Mouse (Mus musculus) stomach, embryonic 14.5 days (tissue): Measurements from ENCODE around the gene Nfatc3. TPM values are rescaled to one million over a fixed set of nuclear protein-coding genes. Genes with fewer than 3 reads are reported as not detected.

Source experiments
- ATAC-seq: fragments of 200-750 bp; cut with Nextera tagmentation; 2 replicates; pipeline ENCODE4 v1.8.0; 2017; ENCODE audit warnings: low read depth, moderate TSS enrichment; ENCODE audit not compliant: insufficient number of reproducible peaks, insufficient read depth, low FRiP score
- H3K27ac ChIP-seq: fragments of 300-500 bp; sonication (generic); 2 replicates; pipeline ENCODE4 v1.5.1; 2014; ENCODE audit warnings: mild to moderate bottlenecking, low read length, moderate library complexity, mixed read lengths
- H3K27me3 ChIP-seq: fragments of 300-500 bp; sonication (generic); 2 replicates; pipeline ENCODE4 v1.6.1; 2014; ENCODE audit warnings: low read length, control low read depth, mixed read lengths; ENCODE audit not compliant: control insufficient read depth, insufficient read depth
- H3K36me3 ChIP-seq: fragments of 300-500 bp; sonication (generic); 2 replicates; pipeline ENCODE4 v1.6.1; 2014; ENCODE audit warnings: mild to moderate bottlenecking, control low read depth, low read length, moderate library complexity, mixed read lengths; ENCODE audit not compliant: control insufficient read depth, insufficient read depth
- H3K4me1 ChIP-seq: fragments of 300-500 bp; sonication (generic); 2 replicates; pipeline ENCODE4 v1.6.1; 2014; ENCODE audit warnings: low read length, control low read depth, mixed read lengths; ENCODE audit not compliant: control insufficient read depth, insufficient read depth
- H3K4me2 ChIP-seq: fragments of 300-500 bp; sonication (generic); replicated peaks from 2 replicates; pipeline ENCODE4 v1.6.1; 2014; ENCODE audit warnings: low read depth, low read length, control low read depth
- H3K4me3 ChIP-seq: fragments of 300-500 bp; sonication (generic); 2 replicates; pipeline ENCODE4 v1.5.1; 2014; ENCODE audit warnings: low read depth, low read length, control low read depth
- H3K9ac ChIP-seq: fragments of 300-500 bp; sonication (generic); replicated peaks from 2 replicates; pipeline ENCODE4 v1.6.1; 2014; ENCODE audit warnings: low read depth, mild to moderate bottlenecking, control low read depth, low read length, moderate library complexity, mixed read lengths
- H3K9me3 ChIP-seq: fragments of 300-500 bp; sonication (generic); 2 replicates; pipeline ENCODE4 v1.6.1; 2016; ENCODE audit warnings: low read depth, low read length, control low read depth; ENCODE audit not compliant: control insufficient read depth
- WGBS: fragments of 180-500 bp; shearing (Covaris S2); extraction: QIAGEN DNeasy Blood & Tissue Kit; methylation state at CpG from one replicate; pipeline ENCODE4 v1.1.7; 2014; 5-methylcytosine and 5-hydroxymethylcytosine counted together
- polyA plus RNA-seq: library from polyadenylated mRNA; unstranded; fragments of >200 nt; fragmentation: Nextera tagmentation; extraction: Ambion mirVana; gene quantifications from 2 replicates; pipeline ENCODE4 v1.2.1, GENCODE M21; 2014

Nfatc3 gene
- polyA plus RNA-seq, 1 experiment from 2014 or later: 10.5 TPM

DNA sequence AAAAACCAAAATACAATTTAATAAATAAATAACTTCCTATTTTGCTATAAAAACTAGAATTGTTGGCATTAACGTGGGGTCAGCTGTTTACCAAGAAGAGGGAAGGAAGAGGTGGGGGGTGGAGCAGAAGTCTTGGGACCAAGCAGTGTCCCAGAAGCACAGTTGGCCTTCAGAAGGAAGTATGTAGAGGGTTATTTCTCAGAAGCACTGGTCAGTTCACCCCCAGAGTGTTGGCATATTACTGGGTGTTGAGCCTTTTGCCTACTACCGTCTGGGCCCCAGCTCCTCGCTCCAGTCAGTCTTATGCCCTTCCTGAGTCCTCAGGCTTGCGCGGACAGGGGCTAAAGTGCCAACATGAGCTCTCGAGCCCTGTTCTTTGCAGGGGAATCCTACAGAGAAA is 90.4 kb downstream of the Nfatc3 start:
- Histone ChIP-seq H3K4me2 (no peak overlapping the region), H3K27ac (no peak overlapping the region), H3K9me3 (no peaks in the 10 kb centered on the region), H3K27me3 (no peaks in the 10 kb centered on the region), H3K4me1 (peaks cover 2% of the 10 kb centered on the region; the same call in 1 of the 2 replicates), H3K4me3 (no peak overlapping the region), H3K9ac (no peak overlapping the region), H3K36me3 (no peaks in the 10 kb centered on the region)
- no peak for ATAC-seq
- WGBS: 93% methylated on average over 6 of the region's 6 CpGs

DNA sequence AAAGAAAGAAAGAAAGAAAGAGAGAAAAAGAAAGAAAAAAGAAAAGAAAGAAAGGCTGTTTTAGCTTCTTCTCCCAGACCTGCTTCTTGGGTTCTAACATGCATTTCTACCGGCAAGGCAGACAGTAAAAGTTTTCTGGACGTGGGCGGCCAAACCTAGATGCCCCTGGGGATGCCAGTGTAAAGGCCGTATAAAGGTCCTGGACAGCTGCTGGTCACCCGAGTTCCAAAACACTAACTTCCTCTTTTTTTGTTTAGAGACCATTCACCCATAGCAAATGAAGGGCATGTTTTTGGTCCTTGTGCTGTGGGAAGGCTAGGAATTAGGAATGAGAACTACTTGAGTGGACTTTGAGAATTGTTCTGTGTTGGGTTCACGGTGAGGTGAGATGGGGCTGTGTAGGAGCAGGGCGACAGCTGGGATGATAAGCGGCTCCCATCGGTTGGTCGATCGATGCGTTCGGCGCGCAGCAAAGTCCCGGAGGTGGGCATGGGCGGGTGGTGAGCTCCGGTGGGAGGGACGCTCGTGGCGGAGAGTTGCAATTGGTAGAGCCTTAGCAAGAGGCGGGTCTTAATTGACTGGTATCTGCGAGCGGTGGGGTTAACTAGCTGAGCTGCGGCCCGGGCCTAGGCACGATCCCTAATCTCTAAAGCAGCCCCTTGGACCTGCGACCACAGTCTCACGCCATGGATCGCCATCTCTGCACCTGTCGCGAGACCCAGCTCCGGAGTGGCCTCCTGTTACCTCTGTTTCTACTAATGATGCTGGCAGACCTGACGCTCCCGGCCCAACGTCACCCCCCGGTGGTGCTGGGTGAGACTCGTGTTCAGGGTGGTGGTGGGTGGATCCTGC is 91.4 kb downstream of the Nfatc3 start, which contains the start of gene Pla2g15:
TSS of gene Pla2g15 (plus strand) at position 599 of the 852 bp plus-strand sequence.
- Histone ChIP-seq H3K9ac (peak within 1 kb of the TSS; percentile 45; the same call in 1 of the 2 replicates), H3K9me3 (no peaks in the 10 kb centered on the region), H3K4me3 (peak within 1 kb of the TSS; percentile 76), H3K4me1 (peaks cover 2% of the 10 kb centered on the region; the same call in 1 of the 2 replicates), H3K27ac (no peak within 1 kb of the TSS; the same call in 1 of the 2 replicates), H3K4me2 (peak within 1 kb of the TSS; percentile 69), H3K27me3 (no peaks in the 10 kb centered on the region), H3K36me3 (peaks cover 4% of the 10 kb centered on the region)
- ATAC-seq: peak; percentile 97
- 3% methylated on average over 38 of the region's 38 CpGs for WGBS

DNA sequence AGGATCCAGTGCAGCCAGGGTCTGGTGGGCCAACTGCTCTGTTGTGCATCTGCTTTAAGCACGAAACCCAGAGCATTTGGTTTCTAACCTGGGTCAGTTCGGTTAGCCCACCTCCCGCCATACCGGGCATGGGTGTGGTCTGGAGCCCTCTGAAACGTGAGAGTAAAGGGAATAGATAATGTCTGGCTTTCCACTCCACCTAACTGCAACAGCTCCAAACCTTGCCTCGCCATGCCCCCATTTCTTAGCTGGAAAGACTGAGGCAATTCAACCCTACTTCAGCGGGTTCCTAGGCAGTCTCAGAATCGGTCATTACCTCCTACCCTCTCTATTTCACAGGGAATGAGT is 92.0 kb downstream of the Nfatc3 start:
- peaks cover 5% of the 10 kb centered on the region for H3K36me3 ChIP-seq
- peak overlapping the region; percentile 76 for H3K4me3 ChIP-seq
- H3K27me3 ChIP-seq: no peaks in the 10 kb centered on the region
- peaks cover 2% of the 10 kb centered on the region; the same call in 1 of the 2 replicates for H3K4me1 ChIP-seq
- no peak for ATAC-seq
- H3K9me3 ChIP-seq: no peaks in the 10 kb centered on the region
- 19% methylated on average over 8 of the region's 8 CpGs for WGBS
- H3K4me2 ChIP-seq: peak overlapping the region; percentile 69
- H3K27ac ChIP-seq: no peak overlapping the region
- peak overlapping the region; percentile 45; the same call in 1 of the 2 replicates for H3K9ac ChIP-seq

DNA sequence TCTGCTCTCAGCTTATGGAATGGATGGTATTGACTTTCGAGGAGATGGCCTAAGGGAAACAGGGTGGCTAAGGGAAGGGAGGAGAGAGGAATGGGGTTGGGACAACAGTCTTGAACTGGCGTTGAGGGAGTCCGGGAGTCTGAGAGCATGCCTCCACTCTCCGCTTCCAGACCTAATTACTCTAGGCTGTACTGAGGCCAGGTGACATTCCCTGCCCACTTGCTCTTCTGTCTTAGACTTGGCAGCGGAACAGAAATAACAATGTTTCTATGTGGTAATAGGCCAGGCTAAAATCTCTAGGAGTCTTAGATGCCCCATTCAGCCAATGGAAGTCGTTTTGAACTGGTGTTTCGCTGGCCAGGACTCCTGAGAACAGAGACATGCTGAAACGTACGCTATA is 92.4 kb downstream of the Nfatc3 start:
- Histone ChIP-seq H3K9ac (0 out of 2 replicates have a peak overlapping the region, but pooled peaks have one; percentile 45), H3K27ac (no peak overlapping the region), H3K9me3 (no peaks in the 10 kb centered on the region), H3K4me1 (peaks cover 2% of the 10 kb centered on the region; the same call in 1 of the 2 replicates), H3K4me2 (peak overlapping the region; percentile 69), H3K27me3 (no peaks in the 10 kb centered on the region), H3K4me3 (peak overlapping the region; percentile 76), H3K36me3 (peaks cover 6% of the 10 kb centered on the region)
- no peak for ATAC-seq
- 76% methylated on average over 9 of the region's 9 CpGs for WGBS

DNA sequence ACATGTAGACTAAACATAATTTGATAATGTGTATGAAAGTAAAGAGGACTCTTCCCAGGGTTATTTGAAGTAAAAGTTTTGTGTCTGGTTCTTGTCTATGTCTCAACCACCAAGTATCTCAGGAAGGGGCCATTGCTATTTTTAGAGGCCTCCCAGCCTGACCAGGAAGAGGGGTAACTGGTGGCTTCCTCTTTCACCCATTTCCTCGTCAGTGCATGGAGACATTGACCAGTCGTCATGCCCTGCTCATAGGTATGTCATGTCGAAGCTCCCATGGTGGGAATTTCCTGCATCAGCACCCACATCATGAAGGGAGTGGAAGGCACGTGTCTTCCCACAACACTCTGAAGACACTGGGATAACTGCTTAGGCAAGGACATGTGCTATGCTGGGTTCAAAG is 94.2 kb downstream of the Nfatc3 start:
- Histone ChIP-seq H3K27ac (no peak overlapping the region), H3K4me3 (no peak overlapping the region), H3K4me1 (peaks cover 2% of the 10 kb centered on the region; the same call in 1 of the 2 replicates), H3K9me3 (no peaks in the 10 kb centered on the region), H3K9ac (no peak overlapping the region), H3K4me2 (no peak overlapping the region), H3K36me3 (peaks cover 8% of the 10 kb centered on the region), H3K27me3 (no peaks in the 10 kb centered on the region)
- 87% methylated on average over 4 of the region's 4 CpGs for WGBS
- ATAC-seq: no peak

DNA sequence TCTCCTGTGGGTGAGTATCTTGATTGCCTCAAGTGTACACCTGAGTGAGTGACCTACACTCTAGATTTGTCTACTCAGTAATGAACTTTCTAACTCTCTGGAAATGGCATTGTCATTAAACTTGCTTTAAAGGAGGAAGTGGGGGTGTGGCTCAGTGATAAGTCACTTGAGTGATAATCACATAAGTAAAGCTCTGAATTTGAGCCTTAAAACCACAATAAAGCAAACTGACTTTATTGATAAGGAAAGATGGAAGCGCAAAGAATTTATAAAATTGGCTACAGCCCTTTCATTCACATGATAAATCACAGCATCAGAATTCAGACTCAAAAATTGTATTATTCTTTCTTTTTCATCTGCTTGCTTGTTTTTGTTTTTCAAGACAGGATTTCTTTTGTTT is 98.8 kb downstream of the Nfatc3 start:
- no peaks in the 10 kb centered on the region for H3K4me1 ChIP-seq
- H3K4me3 ChIP-seq: no peak overlapping the region
- no peak overlapping the region for H3K27ac ChIP-seq
- no peak for ATAC-seq
- H3K4me2 ChIP-seq: no peak overlapping the region
- WGBS: 82% methylated on average over 1 of the region's 1 CpGs
- peaks cover 18% of the 10 kb centered on the region for H3K36me3 ChIP-seq
- no peaks in the 10 kb centered on the region for H3K9me3 ChIP-seq
- no peak overlapping the region for H3K9ac ChIP-seq
- no peaks in the 10 kb centered on the region for H3K27me3 ChIP-seq

DNA sequence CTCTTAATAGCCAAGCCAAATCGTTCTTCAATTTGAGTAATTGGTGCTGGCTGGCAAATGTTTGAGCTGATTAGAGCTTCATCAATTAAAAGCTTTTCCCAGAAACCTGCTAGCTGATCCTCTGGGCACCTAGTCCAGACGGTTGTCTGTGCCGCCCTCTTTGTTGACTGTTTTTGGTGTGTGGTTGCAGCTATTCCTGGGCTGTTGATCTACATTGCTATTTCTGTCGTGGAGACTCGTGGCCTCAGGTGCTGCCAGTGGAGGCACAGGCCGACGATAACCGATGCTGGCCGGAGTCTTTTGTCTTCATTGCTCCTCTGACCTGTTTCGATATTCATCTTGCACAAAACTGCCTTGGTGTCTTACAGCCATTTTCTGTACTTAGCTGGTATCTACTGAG is 99.7 kb downstream of the Nfatc3 start:
- Histone ChIP-seq H3K27me3 (no peaks in the 10 kb centered on the region), H3K27ac (no peak overlapping the region), H3K4me1 (no peaks in the 10 kb centered on the region), H3K36me3 (peaks cover 25% of the 10 kb centered on the region), H3K4me3 (no peak overlapping the region), H3K9me3 (no peaks in the 10 kb centered on the region), H3K4me2 (no peak overlapping the region), H3K9ac (no peak overlapping the region)
- ATAC-seq: no peak
- 89% methylated on average over 10 of the region's 10 CpGs for WGBS

DNA sequence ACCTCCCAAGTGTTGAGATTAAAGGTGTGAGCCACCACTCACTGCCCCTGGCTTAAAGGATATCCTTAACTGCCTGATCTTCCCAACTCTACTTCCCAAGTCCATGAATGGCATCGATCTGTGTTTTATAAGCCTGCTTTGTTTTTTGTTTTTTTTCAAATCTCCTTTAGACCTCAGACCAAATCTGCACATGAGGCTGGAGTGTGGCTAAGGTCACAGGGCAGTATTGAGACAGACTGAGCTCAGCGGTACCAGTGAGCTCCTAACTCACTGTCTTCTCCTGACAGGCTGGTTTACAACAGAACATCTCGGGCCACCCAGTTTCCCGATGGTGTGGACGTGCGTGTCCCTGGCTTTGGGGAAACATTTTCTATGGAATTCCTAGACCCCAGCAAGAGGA is 101.2 kb downstream of the Nfatc3 start:
- no peaks in the 10 kb centered on the region for H3K27me3 ChIP-seq
- no peaks in the 10 kb centered on the region for H3K9me3 ChIP-seq
- no peak for ATAC-seq
- H3K4me2 ChIP-seq: no peak overlapping the region
- 89% methylated on average over 6 of the region's 6 CpGs for WGBS
- H3K4me1 ChIP-seq: no peaks in the 10 kb centered on the region
- peaks cover 29% of the 10 kb centered on the region for H3K36me3 ChIP-seq
- no peak overlapping the region for H3K9ac ChIP-seq
- no peak overlapping the region for H3K27ac ChIP-seq
- no peak overlapping the region for H3K4me3 ChIP-seq
